Mouse (Mus musculus): Measurements from ENCODE around the gene Stard13. TPM values are rescaled to one million over a fixed set of nuclear protein-coding genes. Genes with fewer than 3 reads are reported as not detected.

Stard13 gene
- 5.1 and 6.1 TPM in 2 replicates for polyA plus RNA-seq (2012; rRNA removed)

GRCm38 (mm10) chr5:151233400-151234031 lies at the start of gene Stard13:
TSS of gene Stard13 (minus strand) at chr5:151233836.

Other genes starting within 250 kb of the Stard13 start
- gene Gm42906, start 194.3 kb upstream of the Stard13 start, polyA plus RNA-seq (2012; rRNA removed), result not detected in 2 replicates

All from central nervous system, embryonic 18 days (tissue).